Mouse (Mus musculus): ENCODE data around the gene Cpa1. TPM values are rescaled to one million over a fixed set of nuclear protein-coding genes. Genes with fewer than 3 reads are reported as not detected.

The Cpa1 gene
- polyA plus RNA-seq, 1 experiment from 2014 or later, result 1.3 TPM

DNA sequence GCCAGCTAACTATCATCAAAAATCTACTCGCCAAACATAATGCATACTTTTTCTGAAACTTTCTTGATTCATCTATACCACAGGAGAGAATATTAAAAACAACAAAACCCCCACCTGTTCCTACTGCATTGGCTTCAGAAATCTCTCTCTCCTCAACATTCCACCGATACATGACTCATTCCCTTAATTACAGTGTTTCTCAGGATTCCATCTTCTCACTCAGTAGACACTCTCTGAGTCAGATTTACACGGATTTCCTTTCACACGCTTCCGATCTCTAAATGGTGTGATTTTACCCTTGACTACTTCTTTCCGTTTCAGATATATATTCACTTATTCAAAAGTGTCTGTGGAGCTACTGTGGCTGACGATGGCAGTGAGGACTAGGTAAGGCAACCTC is 48.2 kb downstream of the Cpa1 start:
- H3K9ac ChIP-seq (ENCODE audit: low read length), result no peak overlapping the region
- no peaks in the 10 kb centered on the region for H3K27me3 ChIP-seq (ENCODE audit: control insufficient read depth, insufficient read depth, low read length)
- ATAC-seq (ENCODE audit: low FRiP score, low TSS enrichment) (no peak), DNase-seq (ENCODE audit: low spot score) (no peak)
- H3K36me3 ChIP-seq (ENCODE audit: control insufficient read depth, insufficient read depth, low read length), result no peaks in the 10 kb centered on the region
- H3K27ac ChIP-seq (replicated peaks), result no peak overlapping the region
- no peaks in the 10 kb centered on the region for H3K9me3 ChIP-seq (ENCODE audit: control insufficient read depth, low read length)
- no peak for TF ChIP-seq EP300 (optimal IDR thresholded peaks at IDR 0.05)
- TF ChIP-seq CTCF (IDR thresholded peaks at IDR 0.05; ENCODE audit: low read depth), result no peak
- no peak overlapping the region for H3K4me3 ChIP-seq (ENCODE audit: low read depth, low read length)
- H3K4me1 ChIP-seq (replicated peaks; ENCODE audit: control insufficient read depth, insufficient read depth), result no peaks in the 10 kb centered on the region
- 74% methylated on average over 7 of the region's 7 CpGs for WGBS
- H3K4me2 ChIP-seq (replicated peaks; ENCODE audit: low read depth), result no peak overlapping the region

GRCm38 (mm10) chr6:30692826-30693225 is 53.8 kb downstream of the Cpa1 start:
- H3K4me3 ChIP-seq (ENCODE audit: low read depth, low read length), result peak overlapping the region; percentile 63
- peak overlapping the region; percentile 69 for H3K9ac ChIP-seq (ENCODE audit: low read length)
- peak overlapping the region; percentile 83 for H3K27ac ChIP-seq (replicated peaks)
- WGBS, result 64% methylated on average over 5 of the region's 5 CpGs
- no peaks in the 10 kb centered on the region for H3K36me3 ChIP-seq (ENCODE audit: control insufficient read depth, insufficient read depth, low read length)
- ATAC-seq (ENCODE audit: low FRiP score, low TSS enrichment), result no peak
- no peak for TF ChIP-seq CTCF (IDR thresholded peaks at IDR 0.05; ENCODE audit: low read depth)
- no peak for TF ChIP-seq EP300 (optimal IDR thresholded peaks at IDR 0.05)
- H3K9me3 ChIP-seq (ENCODE audit: control insufficient read depth, low read length), result no peaks in the 10 kb centered on the region
- no peaks in the 10 kb centered on the region for H3K27me3 ChIP-seq (ENCODE audit: control insufficient read depth, insufficient read depth, low read length)
- no peak for DNase-seq (ENCODE audit: low spot score)
- peaks cover 5% of the 10 kb centered on the region; the same call in 1 of the 2 replicates for H3K4me1 ChIP-seq (replicated peaks; ENCODE audit: control insufficient read depth, insufficient read depth)
- peak overlapping the region; percentile 72 for H3K4me2 ChIP-seq (replicated peaks; ENCODE audit: low read depth)

DNA sequence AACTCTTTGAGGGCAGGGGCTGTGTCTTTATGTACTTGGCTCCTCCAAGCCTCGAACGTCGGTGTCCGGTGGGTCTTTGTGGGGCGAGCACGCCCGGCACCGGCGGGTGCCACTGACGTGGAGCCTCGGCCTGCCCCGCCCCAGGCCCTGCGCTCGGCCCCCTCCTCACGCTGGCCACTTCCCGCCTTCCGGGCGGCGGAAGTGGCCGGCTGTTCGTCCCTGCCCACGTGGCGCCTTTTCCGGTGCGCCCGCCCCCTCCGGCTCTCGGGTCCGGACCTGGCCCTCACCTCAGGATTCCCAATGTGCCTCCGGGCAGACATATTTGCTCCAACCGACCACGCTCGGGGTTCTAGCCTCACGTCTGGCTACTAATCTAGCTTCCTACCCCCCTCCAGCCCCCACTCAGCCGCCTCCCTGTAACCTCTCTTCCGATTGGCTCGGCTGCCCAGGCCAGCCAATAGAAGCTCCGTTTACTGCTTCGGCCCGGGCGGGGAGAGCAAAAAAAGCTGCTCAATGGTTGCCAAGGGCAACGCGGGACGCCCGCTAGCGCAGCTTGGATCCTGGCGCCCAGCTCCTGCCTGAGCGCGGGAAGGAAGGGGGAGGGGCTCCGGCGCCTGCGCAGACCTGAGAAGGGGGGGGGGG is 54.5 kb downstream of the Cpa1 start, which contains the start of gene Cep41:
Cep41 (minus strand) TSS at position 400 of the 642 bp plus-strand sequence.
- TF ChIP-seq EP300 (optimal IDR thresholded peaks at IDR 0.05), result peak; percentile 94
- TF ChIP-seq CTCF (IDR thresholded peaks at IDR 0.05; ENCODE audit: low read depth), result no peak
- ATAC-seq (ENCODE audit: low FRiP score, low TSS enrichment) (peak; percentile 98), DNase-seq (ENCODE audit: low spot score) (peak; percentile 93)
- peak within 1 kb of the TSS; percentile 63 for H3K4me3 ChIP-seq (ENCODE audit: low read depth, low read length)
- peak within 1 kb of the TSS; percentile 72 for H3K4me2 ChIP-seq (replicated peaks; ENCODE audit: low read depth)
- WGBS, result under 1% methylated on average over 50 of the region's 52 CpGs
- no peaks in the 10 kb centered on the region for H3K36me3 ChIP-seq (ENCODE audit: control insufficient read depth, insufficient read depth, low read length)
- H3K27ac ChIP-seq (replicated peaks), result peak within 1 kb of the TSS; percentile 83
- H3K4me1 ChIP-seq (replicated peaks; ENCODE audit: control insufficient read depth, insufficient read depth), result peaks cover 5% of the 10 kb centered on the region; the same call in 1 of the 2 replicates
- H3K9me3 ChIP-seq (ENCODE audit: control insufficient read depth, low read length), result no peaks in the 10 kb centered on the region
- H3K9ac ChIP-seq (ENCODE audit: low read length), result peak within 1 kb of the TSS; percentile 69
- no peaks in the 10 kb centered on the region for H3K27me3 ChIP-seq (ENCODE audit: control insufficient read depth, insufficient read depth, low read length)

DNA sequence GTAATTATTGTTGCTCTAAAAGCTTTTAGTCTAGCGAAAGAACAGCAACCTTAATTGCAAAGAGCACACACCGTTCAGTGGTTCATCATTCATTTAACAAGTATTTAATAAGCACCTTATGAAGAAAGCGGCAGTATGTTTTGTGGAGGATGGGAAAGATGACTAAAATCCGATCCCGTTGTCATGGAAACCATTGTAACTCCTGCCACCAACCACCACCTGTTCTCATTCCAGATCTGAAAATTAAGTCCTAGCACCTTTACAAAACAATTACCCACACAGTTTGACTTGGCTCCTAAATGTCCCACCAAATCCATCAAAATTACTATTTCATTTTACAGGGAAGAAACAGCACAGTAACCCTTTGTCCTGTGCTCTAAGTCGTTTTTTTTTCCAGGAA is 55.2 kb downstream of the Cpa1 start:
- ATAC-seq (ENCODE audit: low FRiP score, low TSS enrichment), result no peak
- H3K4me2 ChIP-seq (replicated peaks; ENCODE audit: low read depth), result peak overlapping the region; percentile 72
- no peak overlapping the region for H3K9ac ChIP-seq (ENCODE audit: low read length)
- peak overlapping the region; percentile 63 for H3K4me3 ChIP-seq (ENCODE audit: low read depth, low read length)
- WGBS, result 38% methylated on average over 6 of the region's 6 CpGs
- TF ChIP-seq EP300 (optimal IDR thresholded peaks at IDR 0.05), result no peak
- no peak for TF ChIP-seq CTCF (IDR thresholded peaks at IDR 0.05; ENCODE audit: low read depth)
- no peak overlapping the region for H3K27ac ChIP-seq (replicated peaks)
- no peaks in the 10 kb centered on the region for H3K27me3 ChIP-seq (ENCODE audit: control insufficient read depth, insufficient read depth, low read length)
- no peaks in the 10 kb centered on the region for H3K9me3 ChIP-seq (ENCODE audit: control insufficient read depth, low read length)
- no peaks in the 10 kb centered on the region for H3K36me3 ChIP-seq (ENCODE audit: control insufficient read depth, insufficient read depth, low read length)
- peaks cover 5% of the 10 kb centered on the region; the same call in 1 of the 2 replicates for H3K4me1 ChIP-seq (replicated peaks; ENCODE audit: control insufficient read depth, insufficient read depth)
- DNase-seq (ENCODE audit: low spot score), result no peak

Other genes with a start within 250 kb of the Cpa1 start
- 16.4 TPM in 2 replicates for gene Zc3hc1, start 248.2 kb upstream of the Cpa1 start, polyA plus RNA-seq (2015; fragmentation: Nextera tagmentation; extraction: Ambion mirVana)
- 6.0 and 6.3 TPM in 2 replicates for gene Klhdc10, start 237.3 kb upstream of the Cpa1 start, polyA plus RNA-seq (2015; fragmentation: Nextera tagmentation; extraction: Ambion mirVana)
- 13.0 and 13.7 TPM in 2 replicates for gene Tmem209, start 129.4 kb upstream of the Cpa1 start, polyA plus RNA-seq (2015; fragmentation: Nextera tagmentation; extraction: Ambion mirVana)
- gene Ssmem1, start 129.4 kb upstream of the Cpa1 start, polyA plus RNA-seq (2015; fragmentation: Nextera tagmentation; extraction: Ambion mirVana), result not detected in 2 replicates
- gene Cpa2, start 97.6 kb upstream of the Cpa1 start, polyA plus RNA-seq (2015; fragmentation: Nextera tagmentation; extraction: Ambion mirVana), result 1.7 and 2.6 TPM in 2 replicates
- gene Cpa4, start 70.8 kb upstream of the Cpa1 start, polyA plus RNA-seq (2015; fragmentation: Nextera tagmentation; extraction: Ambion mirVana), result 32.7 and 33.7 TPM in 2 replicates
- gene Cpa5, start 28.2 kb upstream of the Cpa1 start, polyA plus RNA-seq (2015; fragmentation: Nextera tagmentation; extraction: Ambion mirVana), result 0.16 and 0.18 TPM in 2 replicates
- gene Cep41, start 54.5 kb downstream of the Cpa1 start, polyA plus RNA-seq (2015; fragmentation: Nextera tagmentation; extraction: Ambion mirVana), result 4.0 and 4.7 TPM in 2 replicates
- 156 and 168 TPM in 2 replicates for gene Mest, start 84.3 kb downstream of the Cpa1 start, polyA plus RNA-seq (2015; fragmentation: Nextera tagmentation; extraction: Ambion mirVana)